Mouse (Mus musculus): ENCODE measurements at regions not wholly inside any gene's neighbourhood (a gene's known extent, or its start where the extent isn't known, plus 50 kb on each side); places are given as distances from the start of the nearest gene placed in this dataset.

DNA sequence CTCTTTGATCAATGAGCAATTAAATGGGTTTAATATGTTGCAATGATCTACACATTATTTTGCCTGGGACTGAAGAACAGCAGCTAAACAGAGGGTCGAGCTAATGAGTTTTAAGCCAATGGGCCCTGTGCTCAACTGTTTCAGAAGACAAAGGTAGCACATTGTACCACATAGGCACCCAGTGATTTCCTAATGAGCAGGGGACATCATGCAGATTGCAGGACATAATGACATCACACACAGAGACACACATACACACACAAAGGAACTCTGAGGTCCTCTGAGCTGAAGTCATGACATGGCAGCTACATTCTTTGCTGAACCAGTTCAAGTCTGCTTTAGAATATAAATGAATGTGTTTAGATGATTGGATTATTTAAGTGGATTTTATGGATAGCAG is 71.9 kb downstream of the Zfp330 start:
- no peak for DNase-seq
- intact Hi-C loops (cut with DNase I), result no loop called here

DNA sequence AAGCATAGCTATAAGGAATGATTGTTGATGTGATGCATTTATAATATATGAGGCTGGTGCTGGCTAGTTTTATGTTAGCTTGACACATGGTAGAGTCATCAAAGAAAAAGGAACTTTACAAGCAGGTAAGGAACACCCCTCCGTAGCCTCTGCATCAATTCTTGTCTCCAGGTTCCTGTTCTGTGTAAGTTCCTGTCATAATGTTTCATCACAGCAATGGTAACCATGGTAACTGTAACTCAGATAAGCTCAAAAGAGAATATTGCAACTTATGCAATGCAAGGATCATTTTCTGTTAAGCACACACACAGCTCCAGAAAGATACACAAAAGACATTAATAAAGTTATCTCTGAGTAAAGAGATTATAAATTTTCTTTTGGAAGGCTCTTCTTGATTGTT is 73.5 kb downstream of the Zfp330 start:
- no peak for DNase-seq
- intact Hi-C loops (cut with DNase I), result no loop called here

GRCm38 (mm10) chr8:82699221-82699620 is 74.7 kb downstream of the Zfp330 start:
- peak in 1 of 2 experiments; percentile 7 for DNase-seq
- intact Hi-C loops (cut with DNase I), result no loop called here

DNA sequence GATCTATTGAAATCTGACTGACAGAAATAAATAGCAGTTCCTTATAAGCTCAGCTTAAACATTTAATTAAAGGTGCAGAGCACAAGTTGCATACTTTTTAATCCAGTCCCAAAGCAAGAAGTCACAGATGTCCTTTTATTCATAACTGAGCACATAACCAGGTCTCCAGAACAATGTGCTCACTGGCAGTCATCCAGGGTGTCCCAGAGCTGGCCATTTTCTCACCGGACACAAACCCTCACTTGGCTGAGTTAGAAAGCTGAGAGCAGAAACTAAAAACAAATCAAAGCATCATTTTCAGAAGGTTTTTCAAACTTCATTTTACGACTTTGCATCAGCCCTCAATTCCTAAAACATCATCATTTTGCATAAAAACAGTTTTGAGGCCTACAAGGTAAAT is 75.9 kb downstream of the Zfp330 start:
- peak; percentile 49 to 56 for DNase-seq
- intact Hi-C loops (cut with DNase I), result no loop called here

DNA sequence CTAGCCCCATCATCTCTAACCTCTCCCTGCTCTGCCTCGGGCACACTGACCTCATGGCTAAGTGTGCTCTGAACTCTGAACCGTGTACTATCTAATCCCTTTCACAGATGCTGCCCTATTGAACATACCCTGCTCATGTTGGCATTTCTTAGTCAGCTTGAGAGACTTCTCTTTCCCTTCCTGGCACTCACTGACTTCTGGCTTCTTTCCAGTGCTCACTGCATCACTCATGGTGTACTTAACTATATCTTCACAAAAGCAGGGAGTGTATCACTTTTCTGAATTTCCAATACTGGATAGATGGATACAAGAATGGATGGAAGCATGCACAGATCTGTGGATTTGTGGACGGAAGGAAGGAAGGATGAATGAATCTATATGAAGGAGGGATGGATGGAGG is 80.9 kb downstream of the Zfp330 start:
- DNase-seq, result no peak
- intact Hi-C loops (cut with DNase I), result loop anchor here (5.0 kb wide), 1 partner anchor 149 kb away; no protein-coding TSS in a partner anchor

- intact Hi-C loops (cut with DNase I), result loop anchor here (1.0 to 5.0 kb wide), 4 partner anchors 338 to 1337 kb away; no protein-coding TSS in a partner anchor
- DNase-seq, result peak; percentile 62 to 76
These were observed 84.6 kb downstream of the Zfp330 start for GRCm38 (mm10) chr8:82689322-82689721.

DNA sequence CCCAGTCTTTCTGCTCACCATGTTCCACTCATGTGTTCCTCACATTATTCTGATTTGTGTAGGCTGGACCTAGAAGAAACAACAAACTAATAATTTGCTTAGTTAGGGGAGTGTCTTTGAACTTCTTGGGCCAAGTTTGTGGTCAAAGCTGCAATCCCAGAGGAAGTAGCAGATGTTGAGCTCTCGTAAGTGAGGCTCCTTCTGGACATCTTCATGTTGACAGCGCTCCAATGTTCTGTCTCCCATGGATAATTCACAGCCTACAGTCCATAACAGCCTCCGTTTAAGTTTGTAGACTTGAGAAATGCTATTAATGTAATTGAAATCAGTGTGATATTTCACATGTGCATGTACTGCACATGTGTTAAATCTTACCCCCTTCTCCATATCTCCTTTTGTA is 88.0 kb downstream of the Zfp330 start:
- intact Hi-C loops (cut with DNase I), result loop anchor here (5.0 kb wide), 3 partner anchors 454 to 1334 kb away; no protein-coding TSS in a partner anchor
- DNase-seq, result peak; percentile 25 to 28

GRCm38 (mm10) chr8:82678793-82679192 is 95.2 kb downstream of the Zfp330 start:
- intact Hi-C loops (cut with DNase I), result no loop called here
- no peak for DNase-seq

DNA sequence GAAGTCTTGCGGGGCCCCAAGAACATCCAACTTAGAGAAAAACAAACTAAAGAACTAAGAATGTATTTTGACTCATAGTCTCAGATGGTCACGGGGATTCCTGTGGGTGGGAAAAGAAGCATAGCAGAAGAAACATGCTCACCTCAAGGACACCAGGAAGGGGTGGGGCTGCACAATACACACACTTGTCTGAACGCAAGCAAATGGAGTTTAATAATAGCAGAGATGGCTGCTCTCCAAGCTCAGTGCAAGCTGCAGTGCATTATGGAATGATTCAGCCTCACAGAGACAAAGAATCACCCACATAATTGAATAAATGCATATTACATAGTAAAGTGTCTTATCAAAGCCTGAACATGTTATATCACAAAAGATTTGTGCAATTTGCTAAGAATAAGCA is 96.2 kb downstream of the Zfp330 start:
- DNase-seq, result no peak
- intact Hi-C loops (cut with DNase I), result no loop called here

DNA sequence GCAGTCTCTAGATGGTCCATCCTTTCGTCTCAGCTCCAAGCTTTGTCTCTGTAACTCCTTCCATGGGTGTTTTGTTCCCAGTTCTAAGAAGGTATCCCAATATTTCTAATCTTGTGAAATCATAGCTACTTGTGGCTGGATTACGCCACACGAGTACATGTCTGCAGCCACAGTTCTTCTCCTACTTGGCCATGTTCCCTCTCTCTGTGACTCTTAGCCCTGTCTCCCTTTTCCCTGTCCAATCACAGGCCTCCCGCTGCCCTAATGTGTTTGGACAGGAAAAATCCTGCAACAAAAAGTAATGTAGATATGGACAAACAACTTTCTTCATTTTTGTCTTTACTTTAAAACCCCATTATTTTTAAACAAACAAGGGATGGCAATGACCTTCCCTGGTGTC is 104.7 kb downstream of the Zfp330 start:
- intact Hi-C loops (cut with DNase I), result no loop called here
- no peak for DNase-seq

- intact Hi-C loops (cut with DNase I), result no loop called here
- DNase-seq, result no peak
These were observed 108.8 kb downstream of the Zfp330 start for GRCm38 (mm10) chr8:82665131-82665530.

- intact Hi-C loops (cut with DNase I), result no loop called here
- no peak for DNase-seq
These were observed 133.5 kb downstream of the Zfp330 start for GRCm38 (mm10) chr8:82640502-82640901.

- intact Hi-C loops (cut with DNase I), result no loop called here
- no peak for DNase-seq
These were observed 143.5 kb downstream of the Zfp330 start for GRCm38 (mm10) chr8:82630486-82630885.

DNA sequence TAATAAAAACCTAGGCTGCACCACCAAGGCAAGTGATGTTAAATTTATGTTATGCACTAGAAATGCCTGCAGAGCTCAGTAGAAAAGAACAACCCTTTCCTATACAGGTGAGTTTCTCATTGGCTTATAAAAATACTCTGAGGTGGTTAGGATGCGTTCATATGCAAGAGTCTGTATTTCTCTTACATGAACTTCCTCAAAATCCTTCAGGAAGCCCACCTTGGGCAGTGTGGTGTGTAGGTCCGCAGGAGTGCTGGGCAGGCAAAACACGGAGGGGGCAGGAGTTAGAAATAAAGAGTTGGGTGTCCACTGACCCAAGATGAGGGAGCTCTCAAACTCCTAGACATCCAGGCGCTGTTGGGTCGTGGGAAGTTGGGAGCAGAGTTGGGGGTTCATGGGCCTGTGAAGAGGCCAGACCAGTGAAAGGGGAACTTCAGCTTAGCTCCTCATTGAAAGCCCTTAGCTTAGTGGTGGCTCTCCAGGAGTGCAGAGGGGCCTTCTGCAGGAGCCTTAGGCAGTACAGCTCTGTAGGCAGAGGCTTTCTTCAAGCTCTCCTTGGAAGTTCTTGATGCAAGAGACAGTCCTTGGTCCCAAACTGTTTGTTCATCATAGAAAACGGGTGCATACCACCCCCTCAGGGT is 150.0 kb downstream of the Zfp330 start:
- DNase-seq, result no peak
- intact Hi-C loops (cut with DNase I), result loop anchor here (2.0 kb wide), 1 partner anchor 37 kb away; no protein-coding TSS in a partner anchor

GRCm38 (mm10) chr8:82618668-82619067 is 155.3 kb downstream of the Zfp330 start:
- intact Hi-C loops (cut with DNase I), result no loop called here
- DNase-seq, result no peak

DNA sequence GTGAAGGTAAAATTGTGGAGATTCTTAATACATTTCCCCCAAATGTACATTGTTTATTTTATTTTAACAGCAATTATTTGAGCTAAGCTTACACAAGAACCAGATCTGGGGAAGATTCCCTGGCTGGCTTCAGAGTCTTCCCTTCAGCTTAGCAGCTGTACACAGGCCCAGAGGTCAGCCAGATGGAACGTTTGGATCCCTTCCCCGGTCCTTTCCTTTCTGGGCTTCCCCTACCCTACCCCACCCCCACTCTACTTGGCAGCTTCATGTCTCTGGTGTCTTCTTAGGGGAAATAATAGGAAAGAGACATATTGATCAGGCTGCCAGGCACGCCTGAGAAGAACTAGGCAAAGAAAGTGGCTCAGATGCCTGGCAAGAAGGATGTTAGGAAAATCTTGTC is 172.4 kb downstream of the Zfp330 start:
- intact Hi-C loops (cut with DNase I), result no loop called here
- peak; percentile 69 to 71 for DNase-seq

- no peak for DNase-seq
- intact Hi-C loops (cut with DNase I), result no loop called here
These were observed 170.4 kb upstream of the Il15 start for GRCm38 (mm10) chr8:82573434-82573833.

DNA sequence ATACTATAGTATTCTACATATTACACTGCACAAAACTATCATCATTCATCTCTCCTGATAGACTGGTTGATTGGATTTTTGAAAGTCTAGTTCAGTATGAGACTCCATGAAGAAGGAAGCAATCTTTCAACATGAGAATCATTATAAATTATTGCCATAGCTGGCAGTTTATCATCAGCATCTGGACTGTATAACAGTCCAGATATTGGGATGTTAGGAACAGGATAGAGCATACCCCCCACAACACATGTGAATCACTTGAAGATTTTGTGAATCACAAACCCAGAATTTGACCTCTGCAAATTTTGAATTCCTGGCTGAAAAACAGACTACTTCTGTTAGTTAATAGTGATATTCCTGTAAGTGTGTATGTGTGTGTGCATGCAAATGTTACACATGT is 135.1 kb upstream of the Il15 start:
- DNase-seq, result no peak
- intact Hi-C loops (cut with DNase I), result no loop called here

DNA sequence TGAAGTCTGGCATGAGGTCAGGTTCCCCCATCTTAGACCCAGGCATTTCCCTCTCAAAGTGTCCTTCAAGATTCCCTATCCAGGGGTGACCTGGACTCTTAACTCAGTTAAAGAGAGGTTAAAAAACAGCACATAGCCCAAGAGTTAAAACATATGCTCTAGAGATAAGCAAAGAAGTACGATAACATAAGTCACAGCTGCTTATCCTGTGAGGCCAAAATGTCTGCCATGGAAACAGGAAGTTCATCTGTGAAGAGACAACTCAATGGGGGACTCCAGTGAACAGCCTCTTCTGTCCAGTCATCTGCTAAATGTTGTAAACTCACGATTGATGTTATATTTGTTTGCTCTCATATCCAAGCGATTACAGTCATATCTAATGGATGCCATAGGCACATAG is 126.1 kb upstream of the Il15 start:
- intact Hi-C loops (cut with DNase I), result no loop called here
- no peak for DNase-seq

DNA sequence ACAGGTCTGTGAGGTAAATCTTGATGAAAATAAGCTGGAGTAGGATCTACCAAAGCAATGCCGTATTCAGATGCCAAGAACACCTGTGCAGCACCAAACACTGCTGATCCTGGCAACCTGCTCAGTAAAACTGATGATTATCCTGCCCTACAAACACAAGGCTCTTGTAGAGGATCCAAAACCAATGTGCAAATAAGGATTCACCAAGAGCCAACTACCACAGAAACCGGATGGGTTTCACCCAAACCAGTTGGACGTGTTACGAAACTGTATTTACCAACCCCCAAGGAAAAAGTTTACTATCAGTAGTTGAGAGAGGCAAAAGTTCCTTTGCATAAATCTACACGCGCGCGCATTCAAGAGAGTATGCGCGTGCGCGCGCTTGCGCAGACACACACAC is 120.8 kb upstream of the Il15 start:
- intact Hi-C loops (cut with DNase I), result no loop called here
- no peak for DNase-seq

DNA sequence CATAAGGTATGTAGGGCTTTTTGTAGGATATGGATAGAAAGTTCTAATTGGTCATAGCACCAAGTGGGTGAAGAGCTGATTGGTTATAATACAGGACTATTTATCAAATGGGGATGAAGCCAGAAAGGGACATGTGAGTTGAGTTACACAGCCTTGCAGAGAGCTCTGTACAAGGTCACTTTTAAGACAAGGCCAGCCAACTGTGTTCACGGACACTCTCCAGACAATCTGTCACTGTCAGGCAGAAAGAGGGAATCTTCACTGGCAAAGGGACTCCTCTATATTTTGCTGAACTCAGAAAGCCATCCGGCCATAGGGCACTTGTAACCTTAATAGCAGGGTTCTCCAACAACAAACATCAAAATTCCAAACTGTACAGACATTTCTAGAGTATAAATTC is 95.5 kb upstream of the Il15 start:
- peak; percentile 8 to 10 for DNase-seq
- intact Hi-C loops (cut with DNase I), result no loop called here

- no peak for DNase-seq
These were observed 74.8 kb upstream of the Il15 start for GRCm38 (mm10) chr8:82477856-82478255.

DNA sequence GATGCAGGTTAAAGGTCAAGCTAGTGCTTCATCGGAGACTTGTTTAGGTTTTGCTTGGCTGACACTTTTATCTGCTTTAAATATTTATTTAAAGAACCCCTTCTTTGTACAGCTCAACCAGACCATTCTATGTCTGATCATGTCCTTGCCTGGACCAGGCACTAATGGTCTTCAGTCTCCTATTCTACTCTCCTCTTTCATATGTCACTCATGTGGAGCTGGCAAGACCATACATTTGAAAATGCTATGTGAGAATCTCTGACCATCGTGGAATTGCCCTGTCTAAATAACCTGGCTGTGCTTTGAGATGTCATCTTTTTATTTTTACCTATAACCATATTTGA is 74.4 kb upstream of the Il15 start:
- intact Hi-C loops (cut with DNase I), result no loop called here
- no peak for DNase-seq

More at GRCm38 (mm10) chr8:82477856-82478255, 74.8 kb upstream of the Il15 start:
- intact Hi-C loops (cut with DNase I), result no loop called here
